Mouse (Mus musculus): Measurements from ENCODE around the gene Raet1d.
"Not testable (repeated sequence)": the region's sequence is repeated elsewhere in the genome, so short reads cannot be mapped to it uniquely, and the experiment has no call there.

Raet1d gene

GRCm38 (mm10) chr10:22360252-22360651, at the start of gene Raet1d:
Gene Raet1d, plus strand, starts transcription at chr10:22360552.
- CTCF ChIA-PET, result not testable (repeated sequence)
- POLR2A ChIA-PET, result interaction anchor here in 1 of 4 experiments (1.5 kb wide), 1 partner anchor 188 kb away, joined by 3 read pairs; no protein-coding TSS in a partner anchor

DNA sequence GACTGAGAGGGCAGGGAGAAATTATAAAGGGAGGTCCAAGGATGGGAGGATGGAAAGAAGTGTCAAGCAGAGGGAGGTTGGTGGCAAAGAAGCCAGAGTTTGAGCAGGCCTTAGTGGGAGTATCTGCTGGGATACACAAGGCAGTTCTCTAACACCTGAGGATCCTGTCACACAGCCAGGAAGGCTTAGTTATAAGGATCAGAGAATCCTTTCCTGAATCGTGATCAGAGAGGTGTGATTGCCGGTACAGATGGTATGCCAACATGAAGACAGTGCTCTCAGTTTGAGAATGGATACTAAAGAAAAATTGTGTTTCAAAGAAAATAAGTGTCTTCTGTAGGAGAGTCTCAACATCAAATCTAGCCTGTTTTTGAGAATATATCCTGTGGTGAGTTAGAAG, 37.5 kb upstream of the Raet1d start:
- ChIA-PET CTCF (no interaction called here), POLR2A (interaction anchor here in 1 of 4 experiments (0.6 kb wide), 1 partner anchor 245 kb away, joined by 4 read pairs; no protein-coding TSS in a partner anchor)

GRCm38 (mm10) chr10:22345721-22346120, 14.6 kb upstream of the Raet1d start:
- POLR2A ChIA-PET, CTCF ChIA-PET: not testable (repeated sequence)

GRCm38 (mm10) chr10:22353548-22354195, 6.7 kb upstream of the Raet1d start:
- POLR2A ChIA-PET, result not testable (repeated sequence)

GRCm38 (mm10) chr10:22354196-22354574, 6.2 kb upstream of the Raet1d start:
- POLR2A ChIA-PET, CTCF ChIA-PET: not testable (repeated sequence)

More at GRCm38 (mm10) chr10:22353548-22354195, 6.7 kb upstream of the Raet1d start:
- CTCF ChIA-PET, result not testable (repeated sequence)

- CTCF ChIA-PET, POLR2A ChIA-PET: not testable (repeated sequence)
Observed at GRCm38 (mm10) chr10:22357373-22357772, 3.0 kb upstream of the Raet1d start.

- POLR2A ChIA-PET, result interaction anchor here in 1 of 4 experiments (1.5 kb wide), 1 partner anchor 188 kb away, joined by 3 read pairs; no protein-coding TSS in a partner anchor
Observed at GRCm38 (mm10) chr10:22360957-22361356, 605 bp downstream of the Raet1d start.

GRCm38 (mm10) chr10:22361415-22362352, 1.3 kb downstream of the Raet1d start:
- POLR2A ChIA-PET, result interaction anchor here in 1 of 4 experiments (1.5 kb wide), 1 partner anchor 189 kb away, joined by 3 read pairs; no protein-coding TSS in a partner anchor
- CTCF ChIA-PET, result not testable (repeated sequence)

More at GRCm38 (mm10) chr10:22360957-22361356, 605 bp downstream of the Raet1d start:
- CTCF ChIA-PET, result not testable (repeated sequence)

DNA sequence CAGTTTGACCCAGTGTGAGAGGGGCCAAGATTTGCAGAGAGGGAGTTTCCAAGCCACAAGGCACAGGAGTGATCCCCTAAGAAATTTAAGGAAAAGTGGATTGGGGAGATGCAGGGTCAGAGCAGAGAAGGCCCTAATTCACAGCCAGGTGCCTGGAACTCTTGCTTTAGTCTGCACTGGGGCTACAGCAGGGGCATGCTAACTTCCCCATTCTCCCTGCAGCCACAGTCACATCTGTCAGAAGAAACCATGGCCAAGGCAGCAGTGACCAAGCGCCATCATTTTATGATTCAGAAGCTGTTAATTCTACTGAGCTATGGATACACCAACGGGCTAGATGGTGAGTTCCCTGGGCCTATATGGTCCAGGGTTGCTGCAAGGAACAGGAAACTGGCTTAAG, 2.1 kb downstream of the Raet1d start:
- POLR2A ChIA-PET, CTCF ChIA-PET: not testable (repeated sequence)

GRCm38 (mm10) chr10:22364915-22365314, 4.6 kb downstream of the Raet1d start:
- CTCF ChIA-PET, POLR2A ChIA-PET: not testable (repeated sequence)

DNA sequence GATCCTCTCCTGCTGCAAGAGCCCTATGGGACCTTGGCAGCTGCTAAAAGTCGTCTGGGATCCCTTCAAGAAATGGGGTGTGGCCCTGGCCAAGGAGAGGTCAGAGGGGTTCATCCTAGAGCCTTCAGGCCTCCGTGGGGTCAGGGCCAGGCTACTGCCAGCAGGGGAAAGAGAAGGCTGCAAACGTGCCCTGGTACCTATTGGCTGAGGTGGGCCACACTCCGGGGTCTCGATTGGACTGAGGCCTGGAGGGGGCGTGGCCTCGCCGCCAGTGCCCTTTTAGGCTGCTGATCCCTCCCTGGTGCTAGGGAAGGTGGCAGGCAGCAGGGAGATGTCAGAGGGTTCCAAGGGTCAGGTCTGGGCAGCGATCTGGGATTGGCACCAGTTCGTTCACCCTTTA, 20.9 kb downstream of the Raet1d start:
- POLR2A ChIA-PET, CTCF ChIA-PET: not testable (repeated sequence)

DNA sequence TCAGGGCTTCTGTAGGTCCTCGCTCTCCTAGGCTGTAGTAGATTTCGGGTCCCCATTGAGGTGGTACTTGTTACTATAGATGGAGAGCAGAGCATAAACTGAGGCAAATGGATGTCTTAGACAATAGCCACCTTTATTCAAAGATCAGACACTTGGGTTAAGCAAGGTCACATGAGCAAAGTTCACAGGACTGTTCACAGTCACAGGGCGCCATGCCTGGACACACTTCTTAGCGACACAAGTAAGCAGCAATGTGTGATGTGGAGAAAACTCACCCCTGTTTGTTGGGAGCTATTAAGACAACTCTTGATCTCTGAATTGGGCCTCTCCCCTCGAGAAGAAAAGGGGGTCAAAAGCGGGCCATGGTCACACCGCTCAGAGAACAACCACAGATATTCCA, 29.8 kb downstream of the Raet1d start:
- POLR2A ChIA-PET, CTCF ChIA-PET: not testable (repeated sequence)

- POLR2A ChIA-PET, CTCF ChIA-PET: not testable (repeated sequence)
Observed at GRCm38 (mm10) chr10:22391616-22392015, 31.3 kb downstream of the Raet1d start.

- POLR2A ChIA-PET, CTCF ChIA-PET: not testable (repeated sequence)
Observed at GRCm38 (mm10) chr10:22393028-22393824, 32.9 kb downstream of the Raet1d start.

DNA sequence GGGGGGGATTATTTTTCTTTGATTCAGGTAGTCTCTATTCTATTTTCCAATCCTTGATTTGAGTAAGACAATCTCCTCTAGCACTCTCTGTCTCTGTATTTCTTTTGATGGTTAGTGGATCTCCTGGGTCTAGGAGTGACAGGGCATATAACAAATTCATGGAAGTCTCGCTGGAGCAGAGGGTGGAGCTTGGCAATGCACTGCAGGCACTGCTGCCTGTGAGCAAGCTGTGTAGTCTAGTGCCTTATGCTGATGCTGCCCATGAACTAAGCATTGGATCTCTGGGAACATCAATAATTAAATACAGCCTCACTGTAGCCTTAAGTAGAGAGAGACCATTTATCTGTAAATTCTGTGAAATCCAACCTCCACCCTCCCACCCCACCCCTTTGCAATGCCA, 36.3 kb downstream of the Raet1d start:
- CTCF ChIA-PET, POLR2A ChIA-PET: not testable (repeated sequence)

DNA sequence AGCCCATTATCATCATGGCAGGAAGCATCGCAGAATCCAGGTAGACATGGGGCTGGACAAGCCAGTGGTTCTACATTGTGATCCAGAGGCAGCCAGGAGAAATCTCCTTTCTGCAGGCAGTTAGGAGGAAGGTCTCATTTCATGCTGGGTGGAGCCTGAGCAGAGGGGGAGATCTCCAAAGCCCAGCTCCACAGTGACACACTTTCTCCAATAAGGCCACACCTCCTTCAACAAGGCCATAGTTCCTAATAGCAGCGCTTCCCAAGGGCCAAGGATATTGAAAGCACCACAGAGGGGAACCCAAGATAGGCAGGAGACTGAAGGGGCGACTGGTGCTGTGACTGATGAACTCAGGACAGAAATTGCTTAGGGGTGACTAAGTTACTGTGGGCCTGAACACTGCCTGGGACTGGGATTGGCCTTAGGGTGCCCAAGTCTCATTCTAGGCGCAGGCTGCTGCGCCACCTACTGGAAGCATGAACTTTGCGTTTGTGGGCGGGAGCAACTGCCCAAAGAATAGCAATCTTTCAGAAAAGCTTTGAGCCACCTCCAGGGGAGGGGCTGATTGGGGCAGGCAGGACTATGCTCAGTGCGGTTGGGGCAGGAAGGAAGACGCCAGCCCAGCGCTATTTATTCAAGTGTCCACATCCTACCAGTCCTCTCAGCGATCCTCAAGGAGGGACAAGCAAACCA, 42.0 kb downstream of the Raet1d start:
- CTCF ChIA-PET, POLR2A ChIA-PET: not testable (repeated sequence)

- CTCF ChIA-PET, POLR2A ChIA-PET: not testable (repeated sequence)
Observed at GRCm38 (mm10) chr10:22413702-22414494, 53.5 kb downstream of the Raet1d start.

All from embryonic stem cell, embryonic (primary cell).